Mouse (Mus musculus) urinary bladder, adult 2 months (tissue): Measurements from ENCODE around the gene Rtl6. TPM values are rescaled to one million over a fixed set of nuclear protein-coding genes. Genes with fewer than 3 reads are reported as not detected.

Experiments
- DNase-seq: peaks from one replicate; pipeline ENCODE4 v3.0.0; 2022; ENCODE audit warnings: low spot score
- polyA plus RNA-seq: library from polyadenylated mRNA; depleted of rRNA; stranded (reverse); fragments of >200 nt; gene quantifications from 2 replicates; pipeline ENCODE4 v1.2.3, GENCODE M21; 2012; rRNA removed

Gene Rtl6
- polyA plus RNA-seq, 1 experiment = 7.4 TPM

DNA sequence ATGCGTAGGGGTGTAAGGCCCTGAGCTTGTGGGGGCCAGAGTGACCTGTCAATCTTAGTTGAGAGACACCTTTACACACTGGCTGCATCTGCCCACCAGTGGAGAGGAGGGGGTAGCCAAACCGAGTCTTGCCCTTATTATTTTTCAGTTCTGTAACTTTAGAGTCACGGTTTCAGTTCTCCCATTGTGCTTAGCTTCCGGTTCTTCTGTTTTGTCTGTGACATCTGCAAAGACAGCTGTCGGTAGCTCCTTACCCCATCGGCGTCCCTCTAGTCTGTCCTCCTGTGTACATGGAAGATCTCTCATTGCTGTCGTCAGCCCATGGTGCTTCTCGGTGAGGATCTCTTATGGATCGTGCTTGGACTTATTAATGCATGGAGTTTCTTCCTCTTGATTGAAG, 20.5 kb downstream of the Rtl6 start:
- no peak for DNase-seq

DNA sequence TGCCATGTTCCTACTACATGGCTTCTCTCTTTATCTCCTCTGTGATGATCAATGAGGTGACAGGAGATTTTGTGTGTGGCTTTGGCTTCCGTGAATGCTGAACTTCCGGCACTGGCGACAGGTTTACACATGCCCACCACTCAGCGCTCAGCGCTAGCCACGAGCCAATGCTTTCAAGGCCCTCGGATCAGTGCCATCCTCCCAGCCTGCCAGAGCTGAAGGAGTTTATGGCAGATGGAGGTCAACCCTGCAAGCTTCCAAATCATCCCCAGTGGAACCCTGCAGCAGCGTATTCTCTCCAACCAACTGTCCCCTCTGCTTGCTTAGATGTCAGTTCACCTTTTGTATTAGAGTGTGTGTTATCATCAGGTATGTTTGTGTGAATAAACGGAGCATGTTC, 21.0 kb downstream of the Rtl6 start:
- no peak for DNase-seq

DNA sequence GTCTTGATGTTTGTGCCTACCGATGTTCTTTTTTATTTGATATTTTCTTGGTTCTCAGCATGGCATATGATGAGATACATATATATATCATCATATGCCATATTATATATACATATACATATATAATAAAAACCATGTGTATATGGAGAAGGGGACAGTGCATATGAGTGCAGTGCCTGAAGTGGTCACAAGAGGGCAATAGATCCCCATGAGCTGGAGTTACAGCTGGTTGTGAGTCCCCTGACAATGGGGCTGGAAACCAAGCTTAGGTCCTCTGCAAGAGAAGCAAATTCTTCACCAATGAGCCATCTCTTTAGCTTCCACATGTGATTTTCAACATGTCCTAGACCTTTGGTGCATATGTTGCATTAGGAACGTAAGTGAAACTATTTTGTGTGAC, 21.7 kb downstream of the Rtl6 start:
- no peak for DNase-seq

DNA sequence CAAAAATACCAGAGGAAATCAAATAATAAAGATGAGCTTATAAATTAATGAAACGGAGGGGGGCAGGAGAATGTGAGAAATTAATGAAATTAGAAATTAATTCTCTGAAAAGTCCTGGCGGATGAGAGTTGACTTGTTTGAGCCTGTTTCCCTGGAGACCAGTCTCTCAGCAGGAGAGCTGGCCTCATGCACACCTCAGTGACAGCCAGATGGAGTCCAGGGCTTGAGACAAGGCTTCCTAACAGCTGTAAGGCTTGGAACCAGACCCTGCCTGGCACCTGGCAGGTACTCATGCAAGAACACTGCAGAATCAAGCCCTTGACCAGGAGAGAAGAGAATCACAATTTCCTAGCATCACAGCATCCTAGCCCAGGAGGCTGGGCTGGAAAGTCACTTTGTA, 25.4 kb downstream of the Rtl6 start:
- no peak for DNase-seq

DNA sequence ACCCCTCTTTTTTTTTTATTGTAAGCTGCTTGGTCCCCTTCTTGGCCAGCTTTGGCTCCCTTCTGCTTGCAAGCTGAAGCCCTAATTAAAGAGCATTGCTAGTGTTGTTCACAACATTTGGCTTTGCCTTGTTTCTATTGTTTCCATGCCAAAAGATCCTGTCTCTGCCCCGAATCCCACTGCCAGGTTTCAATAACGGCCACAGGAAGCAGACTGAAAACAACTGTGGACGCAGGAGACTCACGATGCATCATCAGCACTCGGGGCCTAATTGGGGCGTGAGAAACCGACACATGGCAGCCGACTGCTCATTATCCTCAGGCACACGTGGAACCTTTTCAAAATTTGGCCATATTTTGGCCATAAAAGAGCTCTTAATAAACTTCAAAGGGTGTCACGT, 26.1 kb downstream of the Rtl6 start:
- DNase-seq = no peak

DNA sequence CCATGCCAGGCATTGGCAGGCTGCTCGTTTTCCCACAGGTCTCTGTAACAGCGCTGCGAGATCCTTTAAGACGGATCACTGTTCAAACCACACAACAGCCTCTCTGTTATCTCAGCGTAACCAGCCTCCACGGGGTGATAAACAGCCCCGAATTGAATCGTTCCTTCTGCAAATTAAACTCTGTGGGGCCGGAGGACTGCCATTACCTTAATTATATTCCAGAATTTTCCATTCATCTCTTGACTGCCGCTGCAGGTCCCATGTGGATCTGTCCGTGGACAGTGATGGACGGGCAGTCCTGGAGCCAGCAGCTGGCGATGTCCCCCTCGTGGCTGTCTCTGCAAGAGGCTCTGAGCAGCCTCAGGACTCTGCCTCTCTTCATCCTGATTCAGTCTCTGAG, 30.7 kb downstream of the Rtl6 start:
- DNase-seq = no peak

DNA sequence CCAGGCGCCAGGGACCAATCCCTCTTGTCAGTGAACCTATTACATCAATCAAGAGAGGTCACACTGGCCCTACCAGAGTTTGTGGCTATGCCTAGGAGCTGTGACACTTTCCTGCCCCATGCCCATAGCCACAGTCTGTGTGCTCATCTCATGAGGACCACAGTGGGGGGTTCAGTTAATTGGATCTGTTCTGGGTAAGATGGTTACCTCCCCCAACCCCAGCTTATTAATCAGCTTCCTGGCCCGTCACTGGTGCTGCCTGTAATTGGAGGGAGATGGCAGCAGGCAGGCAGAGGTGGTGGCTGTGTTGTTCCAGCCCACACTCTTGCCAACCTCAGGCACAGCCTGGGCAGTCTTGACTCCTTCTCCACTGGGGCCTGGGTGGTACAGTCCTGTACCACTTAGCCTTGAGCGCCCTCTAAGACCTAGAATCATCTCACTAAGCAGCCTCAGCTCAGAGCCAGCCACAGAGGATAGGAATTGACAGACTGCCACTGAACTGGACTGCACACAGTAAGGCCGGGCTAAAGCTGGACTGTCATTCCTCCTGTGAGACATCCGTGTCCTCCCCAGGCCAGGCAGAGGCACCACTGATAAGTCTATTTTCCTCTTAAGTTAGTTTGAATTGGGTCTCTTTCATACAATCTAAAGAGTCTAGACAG, 32.3 kb downstream of the Rtl6 start:
- no peak for DNase-seq

DNA sequence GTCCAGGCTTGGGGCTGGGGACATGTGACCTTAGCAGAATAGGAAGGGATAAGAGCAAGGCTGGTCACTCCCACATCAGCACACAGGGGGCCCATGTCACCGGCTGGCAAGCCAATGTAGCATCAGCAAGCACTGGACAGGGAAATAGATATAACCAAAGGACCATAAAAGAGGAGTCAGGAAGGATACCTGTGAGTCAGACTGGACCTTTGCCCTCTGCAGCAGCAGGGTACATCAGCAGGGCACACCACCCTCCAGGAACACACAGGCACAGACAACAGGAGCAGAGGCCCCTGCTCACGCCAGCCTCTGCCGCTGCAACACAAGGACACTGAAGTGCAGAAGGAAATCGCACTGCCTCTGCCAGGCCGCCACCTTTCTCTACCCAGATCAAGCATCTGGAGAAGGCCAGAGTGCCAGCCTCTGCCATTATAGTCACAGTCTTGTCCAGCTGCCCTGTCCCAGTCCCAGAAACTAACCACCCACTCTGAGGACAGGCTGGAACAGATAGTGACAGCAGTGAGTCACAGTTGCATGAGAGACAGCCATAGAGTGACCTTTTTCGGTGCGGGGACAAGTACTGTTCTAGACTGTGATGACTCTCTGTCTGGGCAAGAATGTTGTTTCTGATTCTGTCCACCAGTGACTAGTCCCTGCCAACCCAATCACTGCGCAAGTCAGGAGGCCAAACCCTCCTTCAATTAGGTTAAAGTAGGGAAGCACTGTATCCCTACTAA, 34.5 kb downstream of the Rtl6 start:
- no peak for DNase-seq

DNA sequence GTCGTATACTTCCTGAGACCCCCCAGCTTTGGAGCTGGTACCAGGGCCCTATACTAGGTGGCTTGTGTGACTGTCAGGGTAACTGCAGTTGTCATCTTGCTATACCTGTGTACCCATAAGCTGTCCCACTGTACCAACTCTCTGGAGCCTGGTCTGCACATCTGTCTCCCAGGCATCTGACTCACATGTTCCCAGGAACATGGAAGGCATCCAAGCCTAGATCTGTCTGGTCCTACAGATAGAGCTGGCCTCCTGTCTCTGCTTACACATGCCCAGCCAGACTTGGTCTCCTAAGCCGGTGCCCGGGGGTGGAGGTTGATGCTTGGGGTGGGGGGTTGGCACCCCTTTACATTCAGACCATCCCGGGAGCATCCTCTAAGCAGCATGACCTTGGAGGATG, 36.1 kb downstream of the Rtl6 start:
- DNase-seq = no peak

DNA sequence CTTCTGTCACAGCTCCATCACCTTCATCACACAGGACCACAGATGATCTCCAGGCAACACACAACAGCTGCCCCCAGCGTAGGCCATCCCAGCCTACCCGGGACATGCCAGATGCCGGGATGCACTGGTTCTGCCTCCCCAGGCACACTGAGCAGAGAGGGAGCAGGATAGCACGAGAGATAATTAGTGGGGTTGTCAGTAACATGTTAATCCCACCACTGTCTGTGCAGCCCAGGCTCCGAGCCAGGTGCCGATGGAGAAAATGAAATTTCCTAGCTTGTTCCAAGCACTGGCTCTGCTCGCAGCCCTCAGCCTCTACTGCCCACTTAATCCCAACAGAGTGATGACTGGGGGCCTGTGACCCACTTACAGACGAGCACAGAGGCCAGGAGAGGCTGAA, 39.1 kb downstream of the Rtl6 start:
- DNase-seq = no peak

DNA sequence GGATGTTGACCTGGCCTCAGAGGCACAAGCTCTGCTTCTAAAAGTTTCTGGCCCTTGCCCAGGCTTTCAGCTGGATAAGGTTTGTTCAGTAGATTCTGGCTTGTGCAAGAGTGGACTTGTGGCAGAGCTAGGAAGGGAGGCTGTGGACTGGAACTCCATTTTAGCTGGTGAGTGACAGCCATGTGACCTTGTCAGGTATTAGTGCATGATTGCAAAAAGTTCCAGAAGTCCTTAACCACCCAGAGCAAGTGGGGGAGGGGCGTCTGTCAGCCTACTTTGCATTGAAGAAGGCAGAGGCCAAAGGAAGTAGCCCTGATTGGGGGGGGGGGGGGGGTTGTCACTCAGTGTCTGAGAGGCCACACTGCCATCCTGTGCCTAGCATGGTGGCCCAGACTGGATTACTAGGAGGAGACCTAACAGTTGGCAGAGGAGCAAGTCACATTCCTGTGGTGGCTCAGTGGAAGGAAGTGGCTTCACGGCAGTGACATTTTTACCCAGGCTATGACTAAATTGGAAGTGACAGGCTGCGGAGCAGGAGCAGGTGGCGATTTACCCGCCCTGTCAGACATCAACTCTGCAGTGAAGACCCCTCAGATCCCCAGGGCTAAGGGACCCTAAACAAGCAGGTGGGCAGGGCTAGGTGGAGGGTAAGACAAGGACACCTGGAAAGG, 44.9 kb downstream of the Rtl6 start:
- DNase-seq = no peak

DNA sequence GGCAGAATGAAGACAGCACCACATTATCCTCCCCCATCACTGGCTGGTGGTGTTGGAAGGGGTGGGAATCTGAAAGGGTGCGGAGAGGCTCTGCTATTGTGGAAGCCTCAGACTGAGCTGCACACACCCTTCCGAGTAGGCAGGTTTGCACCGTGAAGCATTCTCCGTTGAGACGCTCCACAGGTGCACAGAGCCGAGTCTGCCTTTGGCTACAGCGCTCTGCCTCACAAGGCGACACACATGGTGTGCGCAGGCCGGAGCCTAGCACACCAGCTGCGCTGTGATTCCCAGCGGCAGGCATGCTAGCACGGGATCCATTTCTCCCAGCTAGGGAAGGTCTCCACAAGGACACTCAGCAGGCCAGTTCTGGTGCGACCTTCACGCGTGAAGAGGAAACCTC, 47.6 kb downstream of the Rtl6 start:
- DNase-seq = no peak

DNA sequence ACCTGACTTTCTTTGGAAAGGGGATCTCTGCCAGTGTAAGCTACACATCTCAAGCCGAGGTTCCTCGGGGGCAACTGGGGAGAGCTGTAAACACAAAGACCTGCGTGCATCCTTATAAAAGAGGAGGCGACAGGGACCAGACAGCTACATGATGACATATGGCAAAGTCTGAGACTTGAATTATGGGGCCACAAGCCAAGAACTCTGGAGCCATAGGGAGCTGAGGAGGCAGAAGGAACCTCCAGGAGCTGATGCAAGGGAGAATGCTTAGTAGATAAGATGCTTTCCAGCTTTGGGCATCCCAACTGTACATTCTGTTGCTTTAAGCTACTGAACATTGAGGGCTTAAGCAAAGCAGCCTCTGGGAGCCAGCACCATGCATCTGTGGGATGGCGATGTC, 48.5 kb downstream of the Rtl6 start:
- no peak for DNase-seq

DNA sequence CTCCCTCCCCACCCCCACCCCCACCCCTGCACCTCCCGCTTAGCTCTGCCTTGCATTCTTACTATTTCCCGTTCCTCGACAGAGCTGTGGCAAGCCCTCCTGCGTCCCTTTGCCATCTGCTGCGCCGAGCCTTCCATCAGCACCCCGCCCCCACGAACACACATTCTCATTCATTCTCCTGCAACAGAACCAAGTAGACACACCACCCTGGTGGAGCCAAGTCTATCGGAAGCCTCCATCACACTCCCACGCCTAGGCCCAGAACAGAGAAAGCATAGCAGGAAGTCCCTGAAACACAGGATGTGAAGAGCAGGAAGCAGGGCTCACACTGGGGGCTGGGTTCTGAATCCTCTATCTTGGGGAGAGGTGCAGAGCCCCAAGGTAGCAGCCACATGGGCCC, 51.6 kb downstream of the Rtl6 start:
- DNase-seq = no peak

DNA sequence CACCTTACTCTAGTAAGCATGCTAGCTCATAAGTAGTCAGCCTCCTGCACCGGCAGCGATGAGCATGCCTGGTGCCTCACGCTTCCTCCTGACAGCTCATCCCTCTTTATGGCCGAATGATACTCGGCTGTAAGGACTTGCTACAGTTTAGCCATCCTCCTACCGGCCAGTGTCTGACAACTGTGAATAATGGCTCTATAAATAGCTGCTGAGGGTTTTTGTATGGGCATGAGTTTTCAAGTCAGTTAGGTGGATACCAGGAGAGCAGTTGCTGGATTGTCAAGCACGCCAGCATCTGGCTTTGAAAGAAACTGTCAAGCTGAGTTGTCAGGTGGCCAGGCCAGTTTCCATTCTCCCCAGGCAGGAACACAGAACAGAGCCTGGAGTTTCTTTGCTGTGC, 52.7 kb downstream of the Rtl6 start:
- no peak for DNase-seq

Other genes starting within 250 kb of the Rtl6 start
- 1.9 TPM in 2 replicates for gene Parvg, start 233.8 kb downstream of the Rtl6 start, polyA plus RNA-seq
- 90.1 and 101 TPM in 2 replicates for gene Shisal1, start 110.7 kb downstream of the Rtl6 start, polyA plus RNA-seq
- 9.1 and 9.4 TPM in 2 replicates for gene Prr5, start 111.8 kb upstream of the Rtl6 start, polyA plus RNA-seq
- gene Arhgap8, start 162.2 kb upstream of the Rtl6 start, polyA plus RNA-seq = 5.0 and 5.7 TPM in 2 replicates